Mouse (Mus musculus) midbrain, postnatal 0 days (tissue): ENCODE results near the gene Frat2. TPM values are rescaled to one million over a fixed set of nuclear protein-coding genes. Genes with fewer than 3 reads are reported as not detected.

Experiments used
- ATAC-seq: fragments of 200-750 bp; cut with Nextera tagmentation; 2 replicates; pipeline ENCODE4 v1.8.0; 2017; ENCODE audit warnings: moderate number of reproducible peaks, mild to moderate bottlenecking, moderate TSS enrichment, moderate library complexity; ENCODE audit not compliant: low FRiP score
- DNase-seq: peaks from one replicate; pipeline ENCODE4 v3.0.0-alpha.2; 2015; ENCODE audit warnings: low spot score
- H3K27ac ChIP-seq: fragments of 300-500 bp; sonication (generic); 2 replicates; pipeline ENCODE4 v1.5.1; 2014; ENCODE audit warnings: low read depth, mild to moderate bottlenecking, low read length, mixed read lengths
- H3K27me3 ChIP-seq: fragments of 300-500 bp; sonication (generic); 2 replicates; pipeline ENCODE4 v1.6.1; 2014; ENCODE audit warnings: low read length, control low read depth, mixed read lengths; ENCODE audit not compliant: insufficient read depth
- H3K36me3 ChIP-seq: fragments of 300-500 bp; sonication (generic); 2 replicates; pipeline ENCODE4 v1.6.1; 2014; ENCODE audit warnings: low read length, control low read depth, mixed read lengths; ENCODE audit not compliant: insufficient read depth
- H3K4me1 ChIP-seq: fragments of 300-500 bp; sonication (generic); 2 replicates; pipeline ENCODE4 v1.6.1; 2014; ENCODE audit warnings: mild to moderate bottlenecking, control low read depth, antibody characterized with exemption, low read length, mixed read lengths; ENCODE audit not compliant: insufficient read depth
- H3K4me2 ChIP-seq: fragments of 300-500 bp; sonication (generic); 2 replicates; pipeline ENCODE4 v1.6.1; 2014; ENCODE audit warnings: low read depth, mild to moderate bottlenecking, low read length, mixed read lengths; ENCODE audit not compliant: poor library complexity, severe bottlenecking
- H3K4me3 ChIP-seq: fragments of 300-500 bp; sonication (generic); 2 replicates; pipeline ENCODE4 v1.5.1; 2014; ENCODE audit warnings: low read depth, mild to moderate bottlenecking, low read length, moderate library complexity
- H3K9ac ChIP-seq: fragments of 300-500 bp; sonication (generic); replicated peaks from 2 replicates; pipeline ENCODE4 v1.6.1; 2014; ENCODE audit warnings: mild to moderate bottlenecking, low read length, moderate library complexity, mixed read lengths; ENCODE audit not compliant: poor library complexity, severe bottlenecking
- H3K9me3 ChIP-seq: fragments of 300-500 bp; sonication (generic); 2 replicates; pipeline ENCODE4 v1.6.1; 2016; ENCODE audit warnings: low read length, control low read depth
- CTCF ChIP-seq: IDR thresholded peaks from 2 replicates; pipeline ENCODE4 v1.5.1; 2016; ENCODE audit warnings: antibody characterized with exemption, mild to moderate bottlenecking
- WGBS: fragments of 180-500 bp; shearing (Covaris S2); extraction: QIAGEN DNeasy Blood & Tissue Kit; methylation state at CpG from one replicate; pipeline ENCODE4 v1.1.7; 2014; 5-methylcytosine and 5-hydroxymethylcytosine counted together
- polyA plus RNA-seq: library from polyadenylated mRNA; unstranded; fragments of >200 nt; fragmentation: Nextera tagmentation; extraction: Ambion mirVana; gene quantifications from 2 replicates; pipeline ENCODE4 v1.2.1, GENCODE M21; 2015
- total RNA-seq: library from RNA; depleted of rRNA; stranded (reverse); fragments of >200 nt; gene quantifications from 2 replicates; pipeline ENCODE4 v1.2.3, GENCODE M21; 2014

The Frat2 gene
- total and polyA plus RNA-seq, 2 experiments from 2014 or later = 6.9 to 8.0 TPM

DNA sequence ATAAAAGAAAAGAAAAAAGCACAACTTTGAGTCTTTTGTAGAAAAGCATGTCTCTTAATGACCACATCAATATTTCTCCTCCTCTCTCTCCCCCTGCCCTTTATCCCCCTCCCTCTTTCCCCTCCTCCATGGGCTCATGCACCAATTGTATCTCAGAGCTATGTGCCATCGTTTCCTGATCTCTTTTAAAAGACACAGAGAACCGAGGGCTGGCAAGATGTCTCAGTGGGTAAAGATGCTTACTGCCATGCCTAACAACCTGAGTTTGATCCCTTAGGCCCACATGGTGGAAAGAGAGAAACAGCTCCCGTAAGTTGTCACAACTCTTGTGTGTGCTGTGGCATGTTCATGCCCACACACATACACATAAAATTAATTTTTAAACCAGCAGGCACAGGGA is 11.2 kb downstream of the Frat2 start:
- DNase-seq (no peak), ATAC-seq (no peak)
- 55% methylated on average over 3 of the region's 3 CpGs for WGBS

DNA sequence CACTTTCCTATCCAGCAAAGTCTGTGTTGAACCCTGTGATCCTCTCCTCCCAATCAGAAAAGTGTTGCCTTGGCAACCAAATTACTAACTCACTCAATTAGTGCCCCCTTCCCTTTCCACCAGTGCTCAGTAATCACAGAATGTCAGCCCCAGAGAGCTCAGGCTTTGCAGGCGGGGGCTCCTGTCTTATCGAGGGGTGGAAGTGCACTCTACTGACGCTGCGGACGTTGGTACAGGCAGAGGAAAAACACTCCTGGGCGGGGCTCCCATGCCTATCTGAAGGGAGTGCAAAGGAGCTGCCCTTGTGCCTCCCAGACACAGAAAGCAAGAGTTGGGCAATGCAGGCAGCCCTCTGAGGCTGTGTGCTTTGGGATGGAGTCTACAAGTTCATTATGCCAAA is 12.1 kb downstream of the Frat2 start:
- Histone ChIP-seq H3K9ac (no peak overlapping the region; the same call in 1 of the 2 replicates), H3K27ac (peak overlapping the region; percentile 43; the same call in 1 of the 2 replicates), H3K4me2 (peak overlapping the region; percentile 37), H3K9me3 (no peaks in the 10 kb centered on the region), H3K4me3 (0 out of 2 replicates have a peak overlapping the region, but pooled peaks have one; percentile 8), H3K4me1 (peaks cover 18% of the 10 kb centered on the region), H3K27me3 (no peaks in the 10 kb centered on the region), H3K36me3 (no peaks in the 10 kb centered on the region)
- ATAC-seq = peak; percentile 60; the same call in 1 of the 2 replicates
- 4% methylated on average over 6 of the region's 6 CpGs for WGBS
- peak; percentile 76 for DNase-seq
- no peak for TF ChIP-seq CTCF

More for the DNA sequence above, 11.2 kb downstream of the Frat2 start:
- no peaks in the 10 kb centered on the region for H3K27me3 ChIP-seq
- H3K4me2 ChIP-seq = no peak overlapping the region
- no peak overlapping the region for H3K4me3 ChIP-seq
- no peak overlapping the region for H3K27ac ChIP-seq
- no peak for TF ChIP-seq CTCF
- no peaks in the 10 kb centered on the region for H3K36me3 ChIP-seq
- H3K4me1 ChIP-seq = peaks cover 15% of the 10 kb centered on the region
- no peaks in the 10 kb centered on the region for H3K9me3 ChIP-seq
- no peak overlapping the region for H3K9ac ChIP-seq

DNA sequence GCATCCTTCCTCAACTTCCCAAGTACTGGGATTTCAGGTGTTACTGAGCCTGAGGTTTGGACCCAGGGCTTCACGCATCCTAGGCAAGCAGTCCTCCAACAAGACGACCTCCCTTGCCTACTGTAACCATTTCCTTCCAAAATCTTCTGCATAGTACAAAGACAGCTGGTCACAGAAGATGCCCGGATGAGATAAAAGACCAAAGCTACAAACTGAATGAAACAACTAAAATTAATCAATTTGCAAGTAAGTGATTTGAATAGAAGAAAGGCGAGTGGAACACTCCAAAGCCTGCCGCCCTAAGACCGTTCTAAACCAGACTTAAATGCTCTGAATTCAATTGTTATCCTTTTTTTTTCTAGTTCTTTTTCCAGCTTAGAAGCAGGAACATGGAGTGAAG is 12.5 kb downstream of the Frat2 start:
- no peaks in the 10 kb centered on the region for H3K9me3 ChIP-seq
- no peak overlapping the region for H3K27ac ChIP-seq
- H3K4me1 ChIP-seq = peaks cover 18% of the 10 kb centered on the region
- no peaks in the 10 kb centered on the region for H3K36me3 ChIP-seq
- H3K4me3 ChIP-seq = no peak overlapping the region
- DNase-seq (no peak), ATAC-seq (no peak)
- WGBS = 52% methylated on average over 6 of the region's 6 CpGs
- 0 out of 2 replicates have a peak overlapping the region, but pooled peaks have one; percentile 12 for H3K4me2 ChIP-seq
- no peak for TF ChIP-seq CTCF
- no peaks in the 10 kb centered on the region for H3K27me3 ChIP-seq
- no peak overlapping the region for H3K9ac ChIP-seq

DNA sequence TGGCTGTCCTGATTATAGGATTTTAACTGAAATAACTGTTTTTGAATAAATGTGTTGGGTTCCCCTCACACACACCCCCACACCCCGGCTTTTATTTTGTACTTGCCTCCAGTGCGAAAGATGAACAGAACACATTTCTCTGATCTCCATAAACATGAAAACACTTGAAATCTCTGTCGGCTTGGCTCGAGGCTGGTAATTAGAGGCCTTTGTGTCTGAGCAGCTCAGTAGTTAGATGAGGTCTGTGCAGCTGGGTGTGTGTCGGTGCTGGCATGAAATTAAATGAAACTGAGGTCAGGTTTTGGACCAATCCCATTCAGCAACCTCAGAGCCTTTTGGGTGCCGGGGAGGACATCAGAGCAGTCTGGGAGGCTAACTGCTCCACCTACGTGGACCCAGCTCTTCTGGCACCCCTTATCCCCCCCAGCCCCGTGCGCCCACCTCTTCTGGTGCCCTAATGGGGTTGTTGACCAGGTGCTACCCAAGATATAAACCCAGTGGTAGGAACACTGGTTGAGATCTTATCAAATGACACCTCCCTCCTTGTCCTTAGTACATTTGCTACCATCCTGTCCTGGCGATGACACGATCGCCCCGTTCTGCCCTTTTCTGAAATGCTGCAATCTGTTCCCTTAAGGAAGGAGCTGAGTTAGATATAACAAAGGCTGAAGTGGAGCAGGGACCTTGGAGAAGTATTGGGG is 15.3 kb downstream of the Frat2 start:
- Histone ChIP-seq H3K4me1 (peaks cover 18% of the 10 kb centered on the region), H3K27ac (no peak overlapping the region), H3K4me2 (peak overlapping the region; percentile 91), H3K27me3 (no peaks in the 10 kb centered on the region), H3K36me3 (no peaks in the 10 kb centered on the region), H3K9ac (no peak overlapping the region), H3K4me3 (peak overlapping the region; percentile 75; the same call in 1 of the 2 replicates), H3K9me3 (no peaks in the 10 kb centered on the region)
- TF ChIP-seq CTCF = no peak
- DNase-seq (no peak), ATAC-seq (no peak)
- 70% methylated on average over 13 of the region's 13 CpGs for WGBS

DNA sequence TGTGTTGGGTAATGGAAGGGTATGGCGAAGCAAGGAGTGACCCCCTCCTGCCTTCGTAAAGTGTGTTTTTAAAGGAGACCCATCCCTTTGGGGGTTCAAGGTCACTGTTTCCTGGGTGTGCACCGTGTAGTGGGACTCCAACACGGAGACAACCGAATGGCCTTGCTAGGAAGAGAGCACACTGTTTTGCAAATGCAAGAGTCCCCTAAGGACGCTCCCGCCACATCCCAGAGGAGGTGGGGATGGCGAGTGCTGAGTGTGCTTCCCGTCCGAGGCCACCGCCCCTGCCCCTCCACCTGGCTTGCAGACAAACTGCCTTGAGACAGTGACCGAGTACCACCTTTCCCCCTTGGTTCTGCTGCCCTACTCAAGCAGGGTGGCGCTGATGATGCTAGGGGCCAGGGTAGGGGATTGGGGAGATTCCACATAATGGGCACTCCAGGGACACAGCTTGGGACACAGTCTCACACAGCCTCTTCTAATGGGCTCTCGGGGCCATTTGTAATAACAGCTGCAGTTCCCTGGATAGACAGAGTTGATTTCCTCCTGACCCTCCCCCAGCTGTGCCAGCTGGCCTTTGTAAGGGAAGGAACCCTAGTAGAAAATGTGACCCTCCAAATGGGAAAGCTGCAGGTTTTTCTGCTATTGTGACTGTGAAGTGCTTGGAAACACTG is 16.1 kb downstream of the Frat2 start:
- TF ChIP-seq CTCF = no peak
- H3K4me3 ChIP-seq = peak overlapping the region; percentile 75
- peaks cover 18% of the 10 kb centered on the region for H3K4me1 ChIP-seq
- H3K27ac ChIP-seq = no peak overlapping the region
- H3K4me2 ChIP-seq = peak overlapping the region; percentile 91
- no peaks in the 10 kb centered on the region for H3K36me3 ChIP-seq
- H3K9me3 ChIP-seq = no peaks in the 10 kb centered on the region
- ATAC-seq (no peak), DNase-seq (no peak)
- H3K9ac ChIP-seq = 0 out of 2 replicates have a peak overlapping the region, but pooled peaks have one; percentile 9
- WGBS = 6% methylated on average over 14 of the region's 14 CpGs
- no peaks in the 10 kb centered on the region for H3K27me3 ChIP-seq

DNA sequence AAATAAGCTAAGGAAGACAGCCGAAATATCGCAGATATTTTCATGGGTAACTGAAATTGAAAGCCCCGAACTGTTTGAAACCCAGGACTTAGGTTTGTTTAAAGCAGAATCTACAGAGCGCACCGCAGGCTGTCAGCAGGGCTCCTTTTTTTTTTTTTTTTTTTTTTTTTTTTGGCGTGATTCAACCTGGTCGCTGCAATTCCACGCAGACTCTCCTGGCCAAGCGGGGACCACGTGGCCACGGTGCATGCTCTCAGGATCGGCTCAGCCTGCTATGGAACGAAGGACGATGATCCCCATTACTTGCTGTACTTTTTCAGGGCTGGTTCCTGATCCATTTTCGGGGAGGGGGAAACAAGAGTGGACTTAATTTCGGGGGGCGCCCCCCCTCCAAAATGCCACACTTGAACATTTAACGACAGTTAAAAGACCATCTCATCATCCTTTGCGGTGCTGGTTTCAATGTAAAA is 16.8 kb downstream of the Frat2 start:
- peak overlapping the region; percentile 85 for H3K9ac ChIP-seq
- ATAC-seq (no peak), DNase-seq (peak; percentile 63)
- 2% methylated on average over 19 of the region's 19 CpGs for WGBS
- H3K4me1 ChIP-seq = peaks cover 18% of the 10 kb centered on the region
- peak overlapping the region; percentile 84 for H3K27ac ChIP-seq
- H3K9me3 ChIP-seq = no peaks in the 10 kb centered on the region
- peak overlapping the region; percentile 75 for H3K4me3 ChIP-seq
- peak overlapping the region; percentile 91 for H3K4me2 ChIP-seq
- no peaks in the 10 kb centered on the region for H3K36me3 ChIP-seq
- no peak for TF ChIP-seq CTCF
- no peaks in the 10 kb centered on the region for H3K27me3 ChIP-seq
